Mouse (Mus musculus): ENCODE measurements around the gene Mrpl16. TPM values are rescaled to one million over a fixed set of nuclear protein-coding genes. Genes with fewer than 3 reads are reported as not detected.

The Mrpl16 gene
- polyA plus RNA-seq, 1 experiment: 19.5 TPM

DNA sequence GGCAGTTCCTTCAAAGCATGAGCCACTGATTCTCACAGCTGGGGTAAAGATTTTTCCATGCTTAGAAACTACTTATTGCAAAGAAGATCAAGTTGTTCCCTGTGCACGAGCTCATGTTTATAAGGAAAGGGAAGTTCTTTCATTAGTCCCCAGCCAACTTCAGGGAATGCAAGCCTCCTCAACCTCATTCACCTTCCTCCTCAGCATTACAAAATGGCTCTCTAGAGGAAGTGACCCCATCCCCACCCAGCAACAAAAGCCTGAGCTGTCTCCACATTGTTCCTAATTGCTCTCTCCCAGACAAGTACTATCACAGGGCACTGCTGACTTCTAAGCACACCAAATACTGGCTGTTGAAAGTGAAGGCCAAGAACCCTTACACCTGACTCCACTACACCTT, 34.2 kb downstream of the Mrpl16 start:
- H3K36me3 ChIP-seq (ENCODE audit: control insufficient read depth, insufficient read depth, low read length): no peaks in the 10 kb centered on the region
- no peak overlapping the region for H3K4me3 ChIP-seq (ENCODE audit: control insufficient read depth, low read depth, low read length)
- H3K27me3 ChIP-seq (ENCODE audit: control insufficient read depth, insufficient read depth, low read length): no peaks in the 10 kb centered on the region
- no peaks in the 10 kb centered on the region for H3K4me1 ChIP-seq (ENCODE audit: control insufficient read depth, insufficient read depth, low read length)
- no peak for TF ChIP-seq POLR2A (IDR thresholded peaks at IDR 0.05; ENCODE audit: control insufficient read depth, low read depth, low read length)
- H3K27ac ChIP-seq (ENCODE audit: control insufficient read depth, insufficient read depth, low read depth, low read length): no peak overlapping the region

DNA sequence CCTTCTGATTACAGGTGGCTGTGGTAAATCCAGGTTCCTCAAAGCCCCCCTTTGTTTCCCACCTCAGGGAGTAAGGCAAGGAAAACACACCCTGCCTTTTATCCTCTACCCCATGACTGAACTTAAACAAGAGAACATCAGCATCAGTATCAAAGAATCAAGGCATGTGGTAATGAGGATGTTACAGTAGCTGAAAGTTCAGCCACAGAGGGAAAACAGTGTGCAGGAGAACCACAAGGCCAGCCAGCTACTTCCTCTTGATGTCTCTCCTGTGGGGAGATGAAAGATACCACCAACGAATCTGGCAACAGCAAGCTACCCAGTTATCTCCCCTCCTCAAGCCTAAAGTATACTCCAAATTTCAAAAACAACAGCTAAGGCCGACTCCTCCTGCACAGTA, 37.1 kb downstream of the Mrpl16 start:
- Histone ChIP-seq H3K27ac (ENCODE audit: control insufficient read depth, insufficient read depth, low read depth, low read length) (no peak overlapping the region), H3K4me1 (ENCODE audit: control insufficient read depth, insufficient read depth, low read length) (no peaks in the 10 kb centered on the region), H3K36me3 (ENCODE audit: control insufficient read depth, insufficient read depth, low read length) (no peaks in the 10 kb centered on the region), H3K4me3 (ENCODE audit: control insufficient read depth, low read depth, low read length) (no peak overlapping the region), H3K27me3 (ENCODE audit: control insufficient read depth, insufficient read depth, low read length) (no peaks in the 10 kb centered on the region)
- TF ChIP-seq CTCF (IDR thresholded peaks at IDR 0.05; ENCODE audit: control insufficient read depth, insufficient read depth, insufficient replicate concordance, low read depth, low read length) (no peak), POLR2A (IDR thresholded peaks at IDR 0.05; ENCODE audit: control insufficient read depth, low read depth, low read length) (no peak)

DNA sequence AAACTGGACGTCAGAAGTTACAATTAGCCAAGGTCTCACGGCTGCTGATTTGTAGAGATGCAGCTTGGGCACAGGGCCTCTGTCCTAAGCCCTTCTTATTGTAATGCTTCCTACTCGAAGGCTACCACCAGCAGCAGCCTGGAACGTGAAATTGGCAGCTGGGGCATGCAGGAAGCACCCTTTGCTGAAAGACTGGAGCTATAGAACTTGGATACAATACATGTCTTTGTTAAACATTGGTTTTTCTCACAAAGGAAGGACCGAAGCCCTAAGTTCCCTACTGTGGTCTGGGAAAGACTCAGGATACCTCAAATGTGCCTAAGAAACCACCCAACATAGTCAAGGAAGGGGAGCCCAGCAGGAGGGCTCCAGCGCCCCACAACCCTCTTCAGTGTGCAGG, 37.6 kb downstream of the Mrpl16 start:
- Histone ChIP-seq H3K27ac (ENCODE audit: control insufficient read depth, insufficient read depth, low read depth, low read length) (no peak overlapping the region), H3K4me3 (ENCODE audit: control insufficient read depth, low read depth, low read length) (no peak overlapping the region), H3K4me1 (ENCODE audit: control insufficient read depth, insufficient read depth, low read length) (no peaks in the 10 kb centered on the region), H3K27me3 (ENCODE audit: control insufficient read depth, insufficient read depth, low read length) (no peaks in the 10 kb centered on the region), H3K36me3 (ENCODE audit: control insufficient read depth, insufficient read depth, low read length) (no peaks in the 10 kb centered on the region)
- TF ChIP-seq CTCF (IDR thresholded peaks at IDR 0.05; ENCODE audit: control insufficient read depth, insufficient read depth, insufficient replicate concordance, low read depth, low read length): no peak
- no peak for TF ChIP-seq POLR2A (IDR thresholded peaks at IDR 0.05; ENCODE audit: control insufficient read depth, low read depth, low read length)

DNA sequence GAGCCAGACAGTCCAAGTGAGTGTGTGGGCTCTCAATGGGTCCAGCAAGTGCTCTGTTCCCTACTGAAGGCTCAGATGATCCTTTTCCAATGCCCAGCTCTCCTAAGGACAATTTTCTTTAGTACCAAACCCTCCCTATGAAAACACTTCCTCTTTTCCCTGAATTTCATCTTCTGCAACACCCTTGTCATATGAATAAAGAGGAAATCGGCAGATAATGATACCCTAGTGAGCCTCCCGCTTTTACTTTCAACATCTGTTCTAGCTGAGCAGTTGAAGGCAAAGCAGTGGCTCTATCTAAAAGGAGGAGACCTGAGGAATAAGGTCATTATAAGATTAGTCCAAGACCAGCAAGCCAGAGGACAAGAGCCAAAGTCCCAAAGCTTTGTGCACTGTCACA, 38.3 kb downstream of the Mrpl16 start:
- Histone ChIP-seq H3K4me3 (ENCODE audit: control insufficient read depth, low read depth, low read length) (no peak overlapping the region), H3K27ac (ENCODE audit: control insufficient read depth, insufficient read depth, low read depth, low read length) (no peak overlapping the region), H3K27me3 (ENCODE audit: control insufficient read depth, insufficient read depth, low read length) (no peaks in the 10 kb centered on the region), H3K4me1 (ENCODE audit: control insufficient read depth, insufficient read depth, low read length) (no peaks in the 10 kb centered on the region), H3K36me3 (ENCODE audit: control insufficient read depth, insufficient read depth, low read length) (no peaks in the 10 kb centered on the region)
- TF ChIP-seq POLR2A (IDR thresholded peaks at IDR 0.05; ENCODE audit: control insufficient read depth, low read depth, low read length) (no peak), CTCF (IDR thresholded peaks at IDR 0.05; ENCODE audit: control insufficient read depth, insufficient read depth, insufficient replicate concordance, low read depth, low read length) (no peak)

DNA sequence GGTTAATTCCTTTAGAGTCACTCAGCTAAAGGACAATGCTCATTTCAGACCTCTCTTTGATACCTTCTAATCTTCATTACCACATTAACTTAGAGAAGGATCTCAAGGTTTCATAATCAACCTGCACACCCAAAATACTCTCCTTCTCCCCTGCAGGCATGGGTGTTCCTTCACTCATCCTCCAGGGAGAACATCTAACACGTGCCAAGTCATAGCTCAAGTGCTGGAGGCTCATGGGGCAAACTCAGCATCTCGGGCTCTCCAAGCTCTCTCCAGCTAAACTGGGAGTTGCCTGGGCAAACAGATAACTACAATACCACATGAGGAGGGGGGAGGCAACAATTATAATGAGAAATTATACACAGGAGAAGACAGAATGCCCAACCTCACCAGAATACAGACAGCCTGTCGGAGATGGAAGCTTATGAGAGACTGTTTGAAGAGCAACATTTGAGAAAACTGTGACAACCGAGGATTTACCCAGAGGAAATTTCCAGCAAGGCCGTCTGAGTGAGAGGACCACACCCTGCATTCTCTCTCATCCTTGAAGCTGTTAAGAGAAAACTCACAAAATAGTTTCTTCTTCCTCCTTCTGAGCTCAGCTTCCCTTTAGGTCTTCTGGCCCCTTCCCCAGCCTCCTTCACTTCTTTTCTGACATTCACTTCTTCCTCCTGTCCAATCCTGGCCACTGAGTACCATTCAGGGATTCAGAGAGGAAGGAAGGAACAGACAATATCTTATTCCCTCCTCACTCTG, 40.0 kb downstream of the Mrpl16 start:
- no peak overlapping the region for H3K27ac ChIP-seq (ENCODE audit: control insufficient read depth, insufficient read depth, low read depth, low read length)
- no peaks in the 10 kb centered on the region for H3K36me3 ChIP-seq (ENCODE audit: control insufficient read depth, insufficient read depth, low read length)
- H3K4me1 ChIP-seq (ENCODE audit: control insufficient read depth, insufficient read depth, low read length): no peaks in the 10 kb centered on the region
- no peaks in the 10 kb centered on the region for H3K27me3 ChIP-seq (ENCODE audit: control insufficient read depth, insufficient read depth, low read length)
- H3K4me3 ChIP-seq (ENCODE audit: control insufficient read depth, low read depth, low read length): no peak overlapping the region
- no peak for TF ChIP-seq POLR2A (IDR thresholded peaks at IDR 0.05; ENCODE audit: control insufficient read depth, low read depth, low read length)
- TF ChIP-seq CTCF (IDR thresholded peaks at IDR 0.05; ENCODE audit: control insufficient read depth, insufficient read depth, insufficient replicate concordance, low read depth, low read length): no peak

DNA sequence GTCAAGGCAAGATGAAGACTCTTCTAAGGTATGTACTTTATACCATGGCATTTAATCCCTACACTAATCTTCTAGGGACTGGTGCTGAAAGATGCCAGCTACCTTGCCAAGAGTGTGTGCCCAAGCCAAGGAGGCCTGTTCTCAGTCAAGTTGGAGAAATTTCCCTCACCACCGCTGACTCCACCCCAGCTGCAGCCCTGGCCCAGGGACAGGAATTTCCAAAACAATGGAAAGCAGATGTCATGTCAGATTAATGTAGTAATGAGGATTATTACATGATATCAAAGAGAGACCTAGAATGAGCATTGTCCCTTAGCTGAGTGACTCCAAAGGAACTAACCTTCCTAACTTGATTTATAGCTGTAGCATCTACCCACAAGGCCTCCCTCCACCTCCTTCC, 40.7 kb downstream of the Mrpl16 start:
- Histone ChIP-seq H3K4me3 (ENCODE audit: control insufficient read depth, low read depth, low read length) (no peak overlapping the region), H3K36me3 (ENCODE audit: control insufficient read depth, insufficient read depth, low read length) (no peaks in the 10 kb centered on the region), H3K27ac (ENCODE audit: control insufficient read depth, insufficient read depth, low read depth, low read length) (no peak overlapping the region), H3K27me3 (ENCODE audit: control insufficient read depth, insufficient read depth, low read length) (no peaks in the 10 kb centered on the region), H3K4me1 (ENCODE audit: control insufficient read depth, insufficient read depth, low read length) (no peaks in the 10 kb centered on the region)
- TF ChIP-seq POLR2A (IDR thresholded peaks at IDR 0.05; ENCODE audit: control insufficient read depth, low read depth, low read length) (no peak), CTCF (IDR thresholded peaks at IDR 0.05; ENCODE audit: control insufficient read depth, insufficient read depth, insufficient replicate concordance, low read depth, low read length) (no peak)

DNA sequence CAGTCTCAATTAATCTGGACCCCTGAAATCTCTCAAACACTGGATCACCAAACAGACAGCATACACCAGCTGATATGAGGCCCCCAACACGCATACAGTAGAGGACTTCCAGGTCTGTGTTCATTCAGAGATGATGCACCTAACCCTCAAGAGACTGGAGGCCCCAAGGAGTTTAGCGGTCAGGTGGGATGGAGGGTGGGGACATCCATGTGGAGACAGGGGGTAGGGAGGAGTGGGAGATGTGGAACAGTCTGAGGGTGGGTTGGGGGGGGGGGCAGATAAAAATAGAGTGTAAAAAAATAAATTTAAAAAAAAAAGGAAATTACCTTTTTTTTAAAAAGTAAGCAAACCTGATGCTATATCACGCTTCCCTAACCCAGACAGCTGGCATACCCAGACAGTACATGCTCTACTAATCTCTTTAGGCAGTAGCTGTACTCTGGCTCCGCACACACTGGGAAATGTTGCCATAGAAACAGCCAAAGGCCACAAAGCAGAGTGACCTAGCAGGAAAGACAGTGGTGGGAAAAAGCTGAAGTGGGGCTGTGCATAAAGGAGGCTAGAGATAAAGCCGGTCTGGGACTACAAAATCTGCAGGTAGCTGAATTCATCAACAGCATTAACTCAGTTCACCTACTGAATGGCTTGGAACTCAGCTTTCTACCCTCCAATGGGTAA, 41.6 kb downstream of the Mrpl16 start:
- no peak overlapping the region for H3K4me3 ChIP-seq (ENCODE audit: control insufficient read depth, low read depth, low read length)
- no peak for TF ChIP-seq CTCF (IDR thresholded peaks at IDR 0.05; ENCODE audit: control insufficient read depth, insufficient read depth, insufficient replicate concordance, low read depth, low read length)
- no peak for TF ChIP-seq POLR2A (IDR thresholded peaks at IDR 0.05; ENCODE audit: control insufficient read depth, low read depth, low read length)
- H3K4me1 ChIP-seq (ENCODE audit: control insufficient read depth, insufficient read depth, low read length): no peaks in the 10 kb centered on the region
- H3K36me3 ChIP-seq (ENCODE audit: control insufficient read depth, insufficient read depth, low read length): no peaks in the 10 kb centered on the region
- H3K27me3 ChIP-seq (ENCODE audit: control insufficient read depth, insufficient read depth, low read length): no peaks in the 10 kb centered on the region
- H3K27ac ChIP-seq (ENCODE audit: control insufficient read depth, insufficient read depth, low read depth, low read length): no peak overlapping the region
